Mouse (Mus musculus) small intestine, adult 2 months (tissue): ENCODE data around the gene Frem2.

Experiments
- CTCF ChIP-seq: fragments of 200-500 bp; IDR thresholded peaks from 2 replicates; pipeline ENCODE4 v1.5.1; 2012; ENCODE audit warnings: low read depth, mild to moderate bottlenecking, control low read depth, inconsistent platforms, low read length, moderate library complexity, mixed read lengths; ENCODE audit not compliant: insufficient replicate concordance, insufficient read length; ENCODE audit errors: extremely low read depth
- POLR2A ChIP-seq: fragments of 200-500 bp; IDR thresholded peaks from 2 replicates; pipeline ENCODE4 v1.6.1; 2012; ENCODE audit warnings: low read depth, mild to moderate bottlenecking, control low read depth, inconsistent platforms, low read length, moderate library complexity

GRCm38 (mm10) chr3:53472061-53472460, 185.1 kb downstream of the Frem2 start:
- TF ChIP-seq CTCF = no peak
- TF ChIP-seq POLR2A = no peak
